Mouse (Mus musculus): Measurements from ENCODE around the gene Kcnq1. TPM values are rescaled to one million over a fixed set of nuclear protein-coding genes. Genes with fewer than 3 reads are reported as not detected.

Kcnq1 gene
- total and polyA plus RNA-seq, 3 experiments, result 0.63 to 0.96 TPM; not detected in 1

DNA sequence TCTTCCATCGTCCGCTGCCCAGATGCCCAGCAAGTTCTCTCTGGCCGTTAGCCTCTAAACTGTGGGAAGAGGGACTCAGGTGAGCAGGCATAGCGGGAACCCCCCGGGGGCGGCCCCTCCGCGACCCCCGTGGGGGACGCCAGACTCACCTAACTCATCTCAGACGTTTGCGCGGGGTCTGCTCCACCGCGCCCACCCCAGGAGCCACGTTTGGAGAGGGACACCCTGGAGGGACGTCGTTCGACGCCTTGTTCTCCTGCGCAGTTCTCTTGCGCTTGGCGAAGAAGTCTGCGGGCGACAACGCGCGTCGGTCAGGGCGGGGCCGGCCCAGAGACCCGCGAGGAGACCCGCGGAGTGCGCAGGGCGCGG, 352.8 kb downstream of the Kcnq1 start:
- Histone ChIP-seq H3K4me3 (ENCODE audit: control insufficient read depth in 1 of 2, insufficient read depth in 1 of 2, low read depth in 2 of 2, low read length in 2 of 2) (no peak overlapping the region), H3K79me2 (ENCODE audit: control insufficient read depth, insufficient read depth, low read length, poor library complexity) (no peaks in the 10 kb centered on the region), H3K9ac (ENCODE audit: control insufficient read depth, low read depth, low read length, poor library complexity, severe bottlenecking) (no peak overlapping the region), H3K9me3 (replicated peaks; ENCODE audit: insufficient read depth, low read length) (no peaks in the 10 kb centered on the region), H3K4me1 (ENCODE audit: control insufficient read depth in 1 of 2, insufficient read depth in 2 of 2, low read length in 2 of 2) (peaks cover 0 to 5% of the 10 kb centered on the region in 2 experiments; a peak in 1 of 4 replicates), H3K27me3 (ENCODE audit: control insufficient read depth in 1 of 2, insufficient read depth in 2 of 2, low read length in 2 of 2) (no peaks in the 10 kb centered on the region), H3K27ac (ENCODE audit: control insufficient read depth, low read depth, low read length) (no peak overlapping the region), H3K36me3 (ENCODE audit: control insufficient read depth in 1 of 2, insufficient read depth in 2 of 2, low read length in 2 of 2) (peaks cover 0 to 6% of the 10 kb centered on the region in 2 experiments; a peak in 2 of 4 replicates)
- TF ChIP-seq ZKSCAN1 (IDR thresholded peaks at IDR 0.05; ENCODE audit: low read depth, low read length), result no peak
- TF ChIP-seq POLR2A (IDR thresholded peaks at IDR 0.05; ENCODE audit: control insufficient read depth in 1 of 2, insufficient read depth in 1 of 2, low read depth in 1 of 2, low read length in 2 of 2, poor library complexity in 1 of 2), result no peak
- TF ChIP-seq CHD2 (IDR thresholded peaks at IDR 0.05; ENCODE audit: low read length), result no peak
- TF ChIP-seq EP300 (IDR thresholded peaks at IDR 0.05; ENCODE audit: low read depth in 1 of 2, low read length in 2 of 2), result no peak
- TF ChIP-seq ELF1 (IDR thresholded peaks at IDR 0.05; ENCODE audit: low read depth, low read length), result no peak
- TF ChIP-seq KAT2A (conservative IDR thresholded peaks at IDR 0.05; ENCODE audit: low read depth, low read length), result no peak
- TF ChIP-seq JUND (IDR thresholded peaks at IDR 0.05; ENCODE audit: low read depth, low read length), result no peak
- no peak for TF ChIP-seq TAL1 (IDR thresholded peaks at IDR 0.05; ENCODE audit: low read length)
- TF ChIP-seq MEF2A (IDR thresholded peaks at IDR 0.05; ENCODE audit: extremely low read depth, insufficient replicate concordance, low read depth, low read length, poor library complexity, severe bottlenecking), result no peak
- TF ChIP-seq MAZ (IDR thresholded peaks at IDR 0.05; ENCODE audit: low read depth, low read length), result no peak
- TF ChIP-seq CHD1 (IDR thresholded peaks at IDR 0.05; ENCODE audit: low read depth, low read length), result no peak
- TF ChIP-seq USF2 (IDR thresholded peaks at IDR 0.05; ENCODE audit: borderline replicate concordance in 1 of 2, insufficient read depth in 1 of 2, low read depth in 1 of 2, low read length in 2 of 2), result no peak
- TF ChIP-seq ZMIZ1 (IDR thresholded peaks at IDR 0.05; ENCODE audit: low read depth, low read length), result no peak
- TF ChIP-seq CTCF (IDR thresholded peaks at IDR 0.05 in 2 of 3, conservative IDR thresholded peaks at IDR 0.05 in 1 of 3; ENCODE audit: control insufficient read depth in 1 of 3, insufficient read depth in 1 of 3, low read depth in 2 of 3, low read length in 3 of 3, poor library complexity in 1 of 3, severe bottlenecking in 1 of 3), result no peak
- no peak for TF ChIP-seq ZNF384 (IDR thresholded peaks at IDR 0.05; ENCODE audit: low read depth, low read length)
- TF ChIP-seq POLR2AphosphoS5 (IDR thresholded peaks at IDR 0.05; ENCODE audit: borderline replicate concordance, low read depth, low read length), result no peak
- no peak for TF ChIP-seq MYC (IDR thresholded peaks at IDR 0.05; ENCODE audit: low read depth, low read length)
- no peak for TF ChIP-seq UBTF (IDR thresholded peaks at IDR 0.05; ENCODE audit: borderline replicate concordance, insufficient read depth, low read depth, low read length)
- no peak for TF ChIP-seq ETS1 (IDR thresholded peaks at IDR 0.05; ENCODE audit: low read depth, low read length)
- TF ChIP-seq MAFK (IDR thresholded peaks at IDR 0.05; ENCODE audit: borderline replicate concordance, low read depth, low read length), result no peak
- no peak for DNase-seq (ENCODE audit: low read depth, low spot score)

Measured in MEL (cell line).